Mouse (Mus musculus): ENCODE data around the gene Tbc1d13. TPM values are rescaled to one million over a fixed set of nuclear protein-coding genes. Genes with fewer than 3 reads are reported as not detected.
A peak's percentile ranks its signal among the peaks of the same experiment; 100 is the strongest.

Tbc1d13 gene
- 10 to 100 TPM; 12.9 to 17.5 TPM for total RNA-seq (2021)
- long read RNA-seq, experiment 1, result 0 reads
- long read RNA-seq, experiment 2, partial matches to known transcripts, result 0 of 1 reads
- long read RNA-seq, experiment 2, other reads (novel, unspliced or antisense), result 1 of 1 reads

- peak within 1 kb of the TSS; percentile 90 for H3K4me3 ChIP-seq
- peak within 1 kb of the TSS; percentile 98 for H3K27ac ChIP-seq
- peak; percentile 99 for DNase-seq
- no peak for TF ChIP-seq CTCF (IDR thresholded peaks at IDR 0.05)
- intact Hi-C loops (cut with DNase I), result no loop called here
These were observed at the start of gene Tbc1d13 for GRCm38 (mm10) chr2:30133613-30134377. TSS of gene Tbc1d13 (plus strand) at chr2:30133746.

- Histone ChIP-seq H3K4me3 (no peak overlapping the region), H3K27ac (no peak overlapping the region)
- TF ChIP-seq CTCF (IDR thresholded peaks at IDR 0.05), result no peak
- no peak for DNase-seq
- intact Hi-C loops (cut with DNase I), result no loop called here
These were observed 49.4 kb upstream of the Tbc1d13 start for GRCm38 (mm10) chr2:30084113-30084512.

- DNase-seq, result no peak
- TF ChIP-seq CTCF (IDR thresholded peaks at IDR 0.05), result no peak
- intact Hi-C loops (cut with DNase I), result no loop called here
- Histone ChIP-seq H3K27ac (no peak overlapping the region), H3K4me3 (no peak overlapping the region)
These were observed 48.9 kb upstream of the Tbc1d13 start for GRCm38 (mm10) chr2:30084632-30085031.

- intact Hi-C loops (cut with DNase I), result no loop called here
- H3K4me3 ChIP-seq, result no peak overlapping the region
- no peak for DNase-seq
- TF ChIP-seq CTCF (IDR thresholded peaks at IDR 0.05), result no peak
- no peak overlapping the region for H3K27ac ChIP-seq
These were observed 46.2 kb upstream of the Tbc1d13 start for GRCm38 (mm10) chr2:30087310-30087709.

DNA sequence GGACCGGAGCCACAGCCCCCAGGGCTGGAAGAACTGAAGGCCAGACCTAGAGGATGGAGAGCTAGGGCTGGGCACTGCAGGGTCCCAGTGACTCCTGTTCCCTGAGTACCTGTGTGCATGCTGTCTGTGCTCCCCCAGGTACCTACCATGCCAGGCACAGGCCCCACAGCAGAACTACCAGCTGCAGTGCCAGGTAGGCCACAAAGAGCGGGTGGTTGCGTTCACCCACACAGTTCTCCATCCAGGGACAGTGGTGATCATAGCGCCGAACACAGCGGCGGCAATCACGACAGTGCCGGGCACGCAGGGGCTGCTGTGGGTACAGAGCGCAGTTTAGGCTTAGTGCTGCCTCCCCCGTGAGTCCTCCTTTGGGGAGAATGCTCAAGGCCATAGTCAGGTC, 42.0 kb upstream of the Tbc1d13 start:
- intact Hi-C loops (cut with DNase I), result no loop called here
- no peak for DNase-seq
- H3K4me3 ChIP-seq, result no peak overlapping the region
- TF ChIP-seq CTCF (IDR thresholded peaks at IDR 0.05), result no peak
- H3K27ac ChIP-seq, result no peak overlapping the region

DNA sequence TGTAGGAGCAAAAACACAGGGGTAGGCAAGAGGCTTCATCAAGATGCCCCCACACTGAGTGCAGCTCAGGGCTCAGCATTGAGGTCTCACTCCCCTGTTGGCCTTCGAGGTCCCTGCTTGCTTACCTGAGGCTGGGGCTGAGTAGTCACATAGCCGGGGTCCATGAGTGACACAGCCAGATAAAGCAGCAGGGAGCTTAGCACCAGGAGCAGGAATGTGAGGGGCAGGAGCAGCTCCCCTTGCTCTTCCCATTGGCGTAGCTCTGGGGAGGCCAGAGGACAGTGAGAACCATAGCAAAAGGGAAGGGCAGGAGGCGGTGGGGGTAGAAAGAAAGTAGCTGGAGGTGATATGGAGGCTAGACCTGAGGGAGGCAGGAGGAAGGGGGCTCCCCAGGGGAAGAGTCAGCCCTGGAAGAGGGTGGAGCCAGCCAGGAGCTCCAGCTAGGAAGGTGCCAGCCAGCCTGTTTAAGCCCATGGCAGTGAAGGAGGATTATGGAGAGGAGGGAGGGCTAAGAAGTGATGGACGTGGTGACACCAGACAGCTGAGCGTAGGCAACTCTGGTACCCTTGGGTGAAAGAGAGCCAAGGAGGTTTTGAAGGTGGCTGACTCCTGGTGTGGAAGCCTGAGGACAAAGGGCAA, 41.1 kb upstream of the Tbc1d13 start:
- no peak for TF ChIP-seq CTCF (IDR thresholded peaks at IDR 0.05)
- peak overlapping the region; percentile 88 for H3K4me3 ChIP-seq
- no peak for DNase-seq
- H3K27ac ChIP-seq, result peak overlapping the region; percentile 83
- intact Hi-C loops (cut with DNase I), result loop anchor here (2.0 kb wide), 1 partner anchor 14 kb away; no protein-coding TSS in a partner anchor

DNA sequence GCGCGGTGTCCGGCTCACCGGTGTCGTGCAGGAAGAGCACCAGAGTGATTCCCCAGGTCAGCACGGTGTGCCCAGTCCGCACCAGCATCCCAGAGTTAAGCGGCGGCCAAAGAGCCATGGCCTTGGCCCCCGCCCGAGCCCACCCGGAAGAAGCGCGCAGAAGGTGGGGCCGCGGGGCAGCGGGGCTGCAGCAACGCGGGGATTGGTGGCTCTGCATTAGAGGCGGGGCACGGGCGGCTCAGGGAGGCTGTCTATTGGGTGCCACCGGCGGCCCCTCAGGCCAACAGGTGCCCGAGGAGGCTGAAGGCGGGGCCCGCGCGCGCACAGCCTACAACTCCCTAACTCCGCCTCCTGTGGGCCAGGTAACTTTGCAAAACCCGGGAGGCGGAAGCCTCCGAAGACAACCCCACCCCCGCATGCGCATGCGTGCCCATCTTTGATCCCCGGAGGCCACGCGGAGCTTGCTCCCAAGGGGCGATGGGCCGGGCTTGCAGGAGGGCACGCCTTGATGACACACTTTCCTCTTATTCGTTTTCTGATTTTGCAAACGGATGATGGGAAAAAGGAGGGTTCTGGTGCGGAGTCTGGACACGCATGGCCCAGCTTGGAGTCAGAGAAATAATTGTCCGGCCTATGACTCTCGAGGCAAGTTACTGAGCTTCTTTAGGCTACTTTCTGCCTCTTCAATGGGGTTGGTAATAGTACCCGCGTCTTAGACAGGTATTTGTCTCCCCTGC, 39.9 kb upstream of the Tbc1d13 start, which contains the start of gene Zdhhc12:
Gene Zdhhc12, minus strand, starts transcription at position 178 of the 737 bp plus-strand sequence.
- H3K4me3 ChIP-seq, result peak within 1 kb of the TSS; percentile 88
- peak within 1 kb of the TSS; percentile 83 for H3K27ac ChIP-seq
- intact Hi-C loops (cut with DNase I), result loop anchor here (2.0 kb wide), 1 partner anchor 15 kb away; no protein-coding TSS in a partner anchor
- TF ChIP-seq CTCF (IDR thresholded peaks at IDR 0.05), result peak; percentile 7; the same call in 1 of the 2 replicates
- peak; percentile 96 for DNase-seq

GRCm38 (mm10) chr2:30094208-30094588, 39.3 kb upstream of the Tbc1d13 start:
- TF ChIP-seq CTCF (IDR thresholded peaks at IDR 0.05), result no peak
- Histone ChIP-seq H3K4me3 (peak overlapping the region; percentile 88), H3K27ac (peak overlapping the region; percentile 83)
- no peak for DNase-seq
- intact Hi-C loops (cut with DNase I), result no loop called here

DNA sequence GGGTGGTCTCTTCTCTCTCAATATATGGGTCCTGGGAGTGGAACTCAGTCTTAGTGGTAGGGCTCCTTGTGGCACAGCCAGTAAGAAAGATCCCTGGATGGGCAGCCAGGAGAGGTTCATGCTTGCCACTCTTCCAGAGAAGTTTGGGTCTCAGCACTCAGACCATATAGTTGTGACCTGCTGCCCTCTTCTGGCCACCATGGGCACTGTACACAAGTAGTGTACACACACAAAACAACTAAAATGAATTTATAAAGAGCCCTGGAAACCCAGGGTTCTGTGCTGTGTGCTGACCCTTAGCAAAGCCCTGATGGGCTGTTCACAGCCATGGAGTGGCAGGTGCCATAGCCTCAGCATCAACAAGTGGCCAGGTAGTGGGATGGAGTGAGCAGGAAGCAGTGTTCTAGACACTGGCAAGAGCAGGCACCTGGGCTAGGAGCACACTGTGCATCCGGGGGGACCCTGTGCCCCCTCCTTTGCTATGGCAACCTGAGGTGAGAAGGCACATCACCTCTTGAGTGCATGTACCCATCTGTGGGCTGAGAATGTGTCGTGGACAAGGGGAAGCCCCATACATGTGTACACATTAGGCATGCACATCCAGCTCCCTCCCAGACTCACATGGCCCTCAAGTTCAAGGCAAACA, 37.5 kb upstream of the Tbc1d13 start:
- peak; percentile 81 for TF ChIP-seq CTCF (IDR thresholded peaks at IDR 0.05)
- intact Hi-C loops (cut with DNase I), result loop anchor here (1.0 to 2.0 kb wide), 2 partner anchors 19 to 53 kb away; partner anchors contain the start of gene Pkn3
- no peak overlapping the region for H3K27ac ChIP-seq
- no peak overlapping the region for H3K4me3 ChIP-seq
- DNase-seq, result peak; percentile 59

DNA sequence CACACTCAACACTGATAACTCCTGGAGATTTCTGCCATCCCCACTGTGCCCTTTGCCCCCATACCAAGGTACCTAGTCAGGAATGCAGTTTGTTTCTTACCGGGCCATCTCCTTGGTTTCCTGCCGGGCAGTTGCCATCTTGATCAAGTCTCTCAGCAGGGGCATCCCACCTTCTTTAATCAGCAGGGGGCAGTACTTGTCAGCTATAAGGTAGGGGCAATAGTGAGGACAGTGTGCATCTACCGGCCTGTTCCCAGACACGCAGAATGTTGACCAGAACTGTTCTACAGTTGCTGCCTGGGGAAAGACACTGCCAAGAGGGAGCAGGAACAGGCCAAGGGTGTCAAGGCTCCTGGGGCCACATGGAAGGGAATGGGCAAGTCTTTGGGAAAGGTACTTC, 33.3 kb upstream of the Tbc1d13 start:
- no peak; the same call in 1 of the 2 replicates for TF ChIP-seq CTCF (IDR thresholded peaks at IDR 0.05)
- Histone ChIP-seq H3K27ac (no peak overlapping the region), H3K4me3 (no peak overlapping the region)
- intact Hi-C loops (cut with DNase I), result loop anchor here (10.0 kb wide), 1 partner anchor 65 kb away; no protein-coding TSS in a partner anchor
- DNase-seq, result no peak

- Histone ChIP-seq H3K27ac (no peak overlapping the region), H3K4me3 (no peak overlapping the region)
- intact Hi-C loops (cut with DNase I), result loop anchor here (10.0 kb wide), 1 partner anchor 58 kb away; no protein-coding TSS in a partner anchor
- TF ChIP-seq CTCF (IDR thresholded peaks at IDR 0.05), result peak; percentile 71
- DNase-seq, result peak; percentile 49
These were observed 27.2 kb upstream of the Tbc1d13 start for GRCm38 (mm10) chr2:30106364-30106763.

- Histone ChIP-seq H3K27ac (no peak overlapping the region), H3K4me3 (no peak overlapping the region)
- no peak for DNase-seq
- intact Hi-C loops (cut with DNase I), result loop anchor here (10.0 kb wide), 1 partner anchor 57 kb away; no protein-coding TSS in a partner anchor
- TF ChIP-seq CTCF (IDR thresholded peaks at IDR 0.05), result no peak
These were observed 25.9 kb upstream of the Tbc1d13 start for GRCm38 (mm10) chr2:30107646-30108045.
